Mouse (Mus musculus) liver, embryonic 16.5 days (tissue): ENCODE results near the gene Ube2v1. TPM values are rescaled to one million over a fixed set of nuclear protein-coding genes. Genes with fewer than 3 reads are reported as not detected.

Source experiments
- microRNA-seq: library from miRNA; unstranded; fragments of <30 nt; microRNA quantifications from one replicate; pipeline ENCODE4, GENCODE M21; 2016
- polyA plus RNA-seq: library from polyadenylated mRNA; unstranded; fragments of >200 nt; fragmentation: Nextera tagmentation; extraction: Ambion mirVana; gene quantifications from 2 replicates; pipeline ENCODE4 v1.2.1, GENCODE M21; 2015

Gene Ube2v1
- polyA plus RNA-seq, 1 experiment from 2014 or later: 175 TPM

Small RNA genes within 50 kb of the gene (microRNA-seq; reads per million reads assigned to microRNA genes)
- gene Gm22355: not detected

Other genes with a start within 250 kb of the Ube2v1 start
- gene Slc9a8, start 210.4 kb downstream of the Ube2v1 start, polyA plus RNA-seq: 14.7 and 15.1 TPM in 2 replicates
- gene Rnf114, start 139.4 kb downstream of the Ube2v1 start, polyA plus RNA-seq: 35.6 and 36.7 TPM in 2 replicates
- 6.7 and 8.3 TPM in 2 replicates for gene Spata2, start 139.2 kb downstream of the Ube2v1 start, polyA plus RNA-seq
- 1.5 TPM in 2 replicates for gene Snai1, start 93.9 kb downstream of the Ube2v1 start, polyA plus RNA-seq
- gene Gm20431, start 29.4 kb upstream of the Ube2v1 start, polyA plus RNA-seq: not detected in 2 replicates
- gene Cebpb, start 56.8 kb upstream of the Ube2v1 start, polyA plus RNA-seq: 0.46 and 0.61 TPM in 2 replicates
- 13.7 and 14.0 TPM in 2 replicates for gene Tmem189, start 57.7 kb upstream of the Ube2v1 start, polyA plus RNA-seq